In the genomic region with DNA sequence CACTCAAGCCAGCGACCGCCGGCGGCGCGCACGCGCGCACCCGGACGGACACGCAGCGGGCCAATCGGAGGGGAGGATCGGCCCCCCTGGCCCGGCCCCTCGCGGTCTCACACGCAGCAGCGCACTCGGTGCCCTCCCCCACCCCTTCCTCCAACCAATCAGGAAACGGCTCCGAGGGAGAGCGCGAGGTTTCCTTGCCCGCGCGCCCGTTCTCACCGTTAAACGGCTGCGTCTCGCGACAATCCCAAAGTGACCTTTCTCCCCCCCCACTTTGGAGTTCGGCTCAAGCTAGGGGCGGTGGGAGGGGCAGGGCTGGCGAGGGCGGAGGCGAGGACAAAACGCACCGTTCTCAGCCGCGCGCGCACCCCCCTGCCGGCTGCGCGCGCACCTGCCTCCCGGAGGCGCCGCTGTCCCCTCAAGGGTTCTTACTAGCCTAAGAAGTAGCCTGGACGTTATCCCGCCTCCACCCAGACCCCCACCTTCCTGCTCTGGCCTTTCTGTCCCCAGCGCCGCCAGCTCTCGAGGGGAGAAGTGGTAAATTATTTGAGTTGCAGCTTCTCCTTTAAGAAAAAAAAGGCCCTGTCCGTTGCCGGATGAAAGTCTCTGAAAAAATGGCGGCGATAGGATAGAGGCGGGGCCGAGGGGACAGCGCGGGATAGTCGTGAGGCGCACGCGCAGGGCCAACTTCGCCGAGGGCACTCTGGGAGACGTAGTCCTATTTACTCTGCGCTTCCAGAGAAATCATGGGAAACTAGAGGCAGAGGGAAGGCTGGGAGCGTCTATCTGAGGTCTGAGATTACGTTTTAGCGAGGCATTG, we compare ENCODE assay signal across 8 mouse cellular contexts. TPM values are rescaled to one million over a fixed set of nuclear protein-coding genes. Genes with fewer than 3 reads are reported as not detected.
DNase-seq lines count a peak whose midpoint lies in the region; ATAC-seq lines count a peak whose summit lies in the region.

A gene (minus strand): TSS at position 616 of the 817 bp plus-strand sequence.
A gene (plus strand): TSS at position 683 of the 817 bp plus-strand sequence.

- WGBS in heart, embryonic 14.5 days = under 1% methylated on average over 63 of the region's 76 CpGs
- under 1% methylated on average over 76 of the region's 76 CpGs for WGBS in liver, embryonic 13.5 days (ENCODE audit: insufficient replicate concordance)
- under 1% methylated on average over 75 of the region's 76 CpGs for WGBS in stomach, embryonic 16.5 days

- peak; percentile 92 for DNase-seq in c-Kit-negative CD71-positive TER-119-positive erythroid progenitor cells, embryonic 14.5 days (ENCODE audit: low read depth, low spot score)
- peak; percentile 96 for DNase-seq in fibroblast of lung, adult 2 months (ENCODE audit: low read depth)
- peak; percentile 99 for DNase-seq in kidney, postnatal 14 days
- peak; percentile 94 for DNase-seq in liver, embryonic 13.5 days
- peak; percentile 94 for DNase-seq in neural tube, embryonic 10.5 days (ENCODE audit: extremely low spot score, low spot score)

- peak; percentile 59 for ATAC-seq in CD4-positive, CD25-positive, alpha-beta regulatory T cell, adult 4 months
- ATAC-seq in heart, embryonic 14.5 days (ENCODE audit: insufficient number of reproducible peaks, insufficient read depth, low FRiP score, low read depth) = peak; percentile 93
- peak; percentile 87 for ATAC-seq in liver, embryonic 13.5 days (ENCODE audit: low read depth)
- ATAC-seq in stomach, embryonic 16.5 days (ENCODE audit: insufficient read depth, low FRiP score) = peak; percentile 96

- H3K27ac ChIP-seq in heart, embryonic 14.5 days (replicated peaks in 1 of 2; ENCODE audit: control insufficient read depth in 1 of 2, insufficient read depth in 1 of 2, low read depth in 2 of 2, low read length in 2 of 2) = peak within 1 kb of the TSS; percentile 100
- H3K27ac ChIP-seq in liver, embryonic 13.5 days = peak within 1 kb of the TSS; percentile 98
- peak within 1 kb of the TSS; percentile 100 for H3K27ac ChIP-seq in stomach, embryonic 16.5 days (ENCODE audit: low read length)

- H3K36me3 ChIP-seq in heart, embryonic 14.5 days (ENCODE audit: control insufficient read depth, insufficient read depth, low read length) = no peaks in the 10 kb centered on the region
- H3K36me3 ChIP-seq in liver, embryonic 13.5 days = no peaks in the 10 kb centered on the region
- H3K36me3 ChIP-seq in stomach, embryonic 16.5 days (ENCODE audit: control insufficient read depth, insufficient read depth, low read length) = no peaks in the 10 kb centered on the region

- H3K27me3 ChIP-seq in heart, embryonic 14.5 days (ENCODE audit: control insufficient read depth, insufficient read depth, low read length) = no peaks in the 10 kb centered on the region
- H3K27me3 ChIP-seq in liver, embryonic 13.5 days = no peaks in the 10 kb centered on the region
- no peaks in the 10 kb centered on the region for H3K27me3 ChIP-seq in stomach, embryonic 16.5 days (ENCODE audit: control insufficient read depth, insufficient read depth, low read length)

- H3K4me2 ChIP-seq in heart, embryonic 14.5 days (ENCODE audit: low read length) = peak within 1 kb of the TSS; percentile 87
- H3K4me2 ChIP-seq in liver, embryonic 13.5 days = peak within 1 kb of the TSS; percentile 82
- peak within 1 kb of the TSS; percentile 87 for H3K4me2 ChIP-seq in stomach, embryonic 16.5 days (ENCODE audit: low read depth, low read length)

- H3K4me3 ChIP-seq in heart, embryonic 14.5 days (ENCODE audit: control insufficient read depth in 1 of 2, insufficient read depth in 1 of 2, low read depth in 1 of 2, low read length in 2 of 2) = peak within 1 kb of the TSS; percentile 96 to 98
- peak within 1 kb of the TSS; percentile 99 for H3K4me3 ChIP-seq in liver, embryonic 13.5 days (replicated peaks)
- peak within 1 kb of the TSS; percentile 95 for H3K4me3 ChIP-seq in stomach, embryonic 16.5 days (replicated peaks; ENCODE audit: low read length)

- H3K4me1 ChIP-seq in heart, embryonic 14.5 days (ENCODE audit: control insufficient read depth in 2 of 2, insufficient read depth in 2 of 2, low read length in 2 of 2) = peaks cover 2 to 17% of the 10 kb centered on the region in 2 experiments; a peak in 3 of 4 replicates
- H3K4me1 ChIP-seq in liver, embryonic 13.5 days (replicated peaks) = peaks cover 16% of the 10 kb centered on the region
- H3K4me1 ChIP-seq in stomach, embryonic 16.5 days (ENCODE audit: control insufficient read depth, insufficient read depth, low read length) = 0 out of 2 replicates have a peak, but pooled peaks cover 2% of the 10 kb centered on the region

- no peaks in the 10 kb centered on the region for H3K9me3 ChIP-seq in heart, embryonic 14.5 days (ENCODE audit: control insufficient read depth, low read length)
- H3K9me3 ChIP-seq in liver, embryonic 13.5 days (replicated peaks) = no peaks in the 10 kb centered on the region
- H3K9me3 ChIP-seq in stomach, embryonic 16.5 days (replicated peaks; ENCODE audit: control insufficient read depth, low read length) = no peaks in the 10 kb centered on the region

- peak within 1 kb of the TSS; percentile 100 for H3K9ac ChIP-seq in heart, embryonic 14.5 days (ENCODE audit: low read length)
- H3K9ac ChIP-seq in liver, embryonic 13.5 days = peak within 1 kb of the TSS; percentile 98
- peak within 1 kb of the TSS; percentile 98 for H3K9ac ChIP-seq in stomach, embryonic 16.5 days (ENCODE audit: low read length)

RNA-seq across cellular contexts. Expression of the first gene that starts in this region (rescaled TPM):
- polyA plus RNA-seq in CD4-positive, CD25-positive, alpha-beta regulatory T cell, adult 4 months (2017; shearing (Covaris generic)) = 10 to 100 TPM; 21.2 to 22.9 TPM
- polyA plus RNA-seq in heart, embryonic 14.5 days (2014; fragmentation: Nextera tagmentation; extraction: Ambion mirVana) = 9.8 and 10.3 TPM in 2 replicates
- polyA plus RNA-seq in liver, embryonic 13.5 days (2015; fragmentation: Nextera tagmentation; extraction: Ambion mirVana) = 8.4 and 9.2 TPM in 2 replicates
- 9.9 and 11.3 TPM in 2 replicates for polyA plus RNA-seq in stomach, embryonic 16.5 days (2015; fragmentation: Nextera tagmentation; extraction: Ambion mirVana)

RNA-seq across cellular contexts. Expression of the second gene that starts in this region (rescaled TPM):
- polyA plus RNA-seq in CD4-positive, CD25-positive, alpha-beta regulatory T cell, adult 4 months (2017; shearing (Covaris generic)) = 100 to 1,000 TPM; 220 to 255 TPM
- 0.92 and 2.9 TPM in 2 replicates for polyA plus RNA-seq in heart, embryonic 14.5 days (2014; fragmentation: Nextera tagmentation; extraction: Ambion mirVana)
- polyA plus RNA-seq in liver, embryonic 13.5 days (2015; fragmentation: Nextera tagmentation; extraction: Ambion mirVana) = 1.5 and 2.0 TPM in 2 replicates
- polyA plus RNA-seq in stomach, embryonic 16.5 days (2015; fragmentation: Nextera tagmentation; extraction: Ambion mirVana) = 1.4 and 2.8 TPM in 2 replicates

Comparison
In these comparisons a context has a peak if more than half of its experiments do, and no peak if none do; other contexts are left out.
1. Peak in every context shown above with its lines: DNase-seq, ATAC-seq, H3K4me3 ChIP-seq and H3K27ac ChIP-seq.
2. RNA of the second gene that starts in this region (polyA plus RNA-seq): 220 to 255 TPM in CD4-positive, CD25-positive, alpha-beta regulatory T cell, adult 4 months; 1.4 to 2.8 TPM in stomach, embryonic 16.5 days, 1.5 to 2.0 TPM in liver, embryonic 13.5 days and 0.92 to 2.9 TPM in heart, embryonic 14.5 days; every median in the first group is over 10 times any median in the second.